Mouse (Mus musculus) adrenal gland, postnatal 10 days (tissue): ENCODE measurements around the gene Cnot6. TPM values are rescaled to one million over a fixed set of nuclear protein-coding genes. Genes with fewer than 3 reads are reported as not detected.
A peak's percentile ranks its signal among the peaks of the same experiment; 100 is the strongest.

Source experiments
- DNase-seq: peaks from one replicate; pipeline ENCODE4 v3.0.0; 2021; ENCODE audit warnings: mixed read lengths
- total RNA-seq, 2 experiments: library from RNA; stranded (reverse); gene quantifications; 2 replicates each; pipeline ENCODE4 v1.2.3; 2021

The Cnot6 gene
- total RNA-seq, 2 experiments from 2014 or later, result 51.1 to 61.2 TPM

GRCm38 (mm10) chr11:49713336-49714334 lies 1.1 kb upstream of the Cnot6 start:
- peak; percentile 22 for DNase-seq

GRCm38 (mm10) chr11:49711981-49712554 lies 455 bp downstream of the Cnot6 start:
- peak; percentile 52 for DNase-seq

- DNase-seq, result no peak
These were observed 1.9 kb downstream of the Cnot6 start for GRCm38 (mm10) chr11:49710664-49711063.

GRCm38 (mm10) chr11:49707834-49708233 lies 4.7 kb downstream of the Cnot6 start:
- no peak for DNase-seq

- DNase-seq, result no peak
These were observed 7.7 kb downstream of the Cnot6 start for GRCm38 (mm10) chr11:49704804-49705203.

- no peak for DNase-seq
These were observed 10.5 kb downstream of the Cnot6 start for GRCm38 (mm10) chr11:49702014-49702413.

GRCm38 (mm10) chr11:49699079-49699478 lies 13.4 kb downstream of the Cnot6 start:
- DNase-seq, result no peak

GRCm38 (mm10) chr11:49697779-49698178 lies 14.7 kb downstream of the Cnot6 start:
- DNase-seq, result no peak

GRCm38 (mm10) chr11:49696472-49696871 lies 16.1 kb downstream of the Cnot6 start:
- no peak for DNase-seq

GRCm38 (mm10) chr11:49695695-49696094 lies 16.8 kb downstream of the Cnot6 start:
- no peak for DNase-seq

GRCm38 (mm10) chr11:49695013-49695412 lies 17.5 kb downstream of the Cnot6 start:
- DNase-seq, result no peak

- DNase-seq, result no peak
These were observed 28.1 kb downstream of the Cnot6 start for GRCm38 (mm10) chr11:49684237-49684973.

GRCm38 (mm10) chr11:49673433-49673832 lies 39.1 kb downstream of the Cnot6 start:
- DNase-seq, result no peak

- no peak for DNase-seq
These were observed 47.1 kb downstream of the Cnot6 start for GRCm38 (mm10) chr11:49665462-49665861.

- no peak for DNase-seq
These were observed 48.0 kb downstream of the Cnot6 start for GRCm38 (mm10) chr11:49664262-49665140.

GRCm38 (mm10) chr11:49663310-49663709 lies 49.2 kb downstream of the Cnot6 start, which contains the start of gene Scgb3a1:
TSS of gene Scgb3a1 (plus strand) at chr11:49663610.
- DNase-seq, result no peak

- no peak for DNase-seq
These were observed 50.2 kb downstream of the Cnot6 start for GRCm38 (mm10) chr11:49662292-49662780.

GRCm38 (mm10) chr11:49659470-49659799 lies 53.1 kb downstream of the Cnot6 start:
- DNase-seq, result no peak

GRCm38 (mm10) chr11:49658791-49659469 lies 53.6 kb downstream of the Cnot6 start:
- DNase-seq, result no peak

GRCm38 (mm10) chr11:49658065-49658464 lies 54.5 kb downstream of the Cnot6 start:
- no peak for DNase-seq

GRCm38 (mm10) chr11:49655501-49655900 lies 57.0 kb downstream of the Cnot6 start:
- DNase-seq, result no peak
